Comparison of ENCODE assay signal across 8 mouse cellular contexts in the genomic region with DNA sequence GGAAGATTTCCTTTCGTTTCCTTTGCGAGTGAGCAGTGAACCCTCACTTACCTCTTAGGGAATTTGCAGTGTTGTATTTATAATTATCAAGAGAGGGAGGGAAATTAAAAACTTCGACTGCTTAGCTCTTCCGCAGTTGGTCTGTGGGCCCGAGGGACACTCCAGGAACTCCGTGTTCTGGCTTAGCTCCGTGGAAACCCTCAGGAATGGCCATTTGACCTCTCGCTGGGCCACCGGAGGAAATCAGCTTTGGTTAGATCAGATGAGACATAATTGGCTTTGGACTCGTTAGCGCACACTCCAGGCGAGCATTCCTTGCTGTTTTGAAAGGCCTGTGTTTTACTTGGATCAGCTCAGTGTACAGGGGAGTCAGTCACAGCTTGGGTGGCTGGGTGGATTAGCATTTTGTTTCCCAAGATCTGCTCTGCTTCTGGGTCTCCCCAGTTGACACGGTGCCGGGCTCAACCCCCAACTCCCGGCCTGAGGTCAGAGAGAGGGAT.
DNase-seq lines count a peak whose midpoint lies in the region; ATAC-seq and TF ChIP-seq lines count a peak whose summit lies in the region.

No protein-coding gene starts in this region.

- H3K4me2 ChIP-seq in intestine, postnatal 0 days (replicated peaks; ENCODE audit: low read depth) = peak overlapping the region; percentile 47
- H3K4me2 ChIP-seq in liver, postnatal 0 days (ENCODE audit: low read depth, low read length) = peak overlapping the region; percentile 55

- no peak for TF ChIP-seq EP300 in liver, postnatal 0 days (IDR thresholded peaks at IDR 0.05; ENCODE audit: low read depth)

- no peak for ATAC-seq in intestine, postnatal 0 days
- no peak for ATAC-seq in liver, postnatal 0 days

- no peak for TF ChIP-seq CTCF in intestine, postnatal 0 days (IDR thresholded peaks at IDR 0.05; ENCODE audit: low read depth)
- TF ChIP-seq CTCF in liver, postnatal 0 days (IDR thresholded peaks at IDR 0.05; ENCODE audit: low read depth) = no peak

- no peaks in the 10 kb centered on the region for H3K9me3 ChIP-seq in intestine, postnatal 0 days (ENCODE audit: control insufficient read depth)
- H3K9me3 ChIP-seq in liver, postnatal 0 days (ENCODE audit: low read length) = no peaks in the 10 kb centered on the region

- peak; percentile 44 for DNase-seq in embryo, embryonic 10 days (ENCODE audit: low spot score)
- no peak for DNase-seq in embryo, embryonic 9.5 days (ENCODE audit: extremely low spot score)
- peak; percentile 14 to 19 for DNase-seq in cerebellum, postnatal 14 days
- DNase-seq in heart, adult 18-20 months = peak; percentile 63 to 82
- no peak for DNase-seq in liver, postnatal 0 days
- DNase-seq in retina, postnatal 1 day = peak; percentile 82
- no peak for DNase-seq in thymus, postnatal 10 days (ENCODE audit: low spot score in 2 of 2)

- H3K4me1 ChIP-seq in intestine, postnatal 0 days (replicated peaks; ENCODE audit: control insufficient read depth, insufficient read depth, low read length) = no peaks in the 10 kb centered on the region
- no peaks in the 10 kb centered on the region for H3K4me1 ChIP-seq in liver, postnatal 0 days (ENCODE audit: insufficient read depth)

- peak overlapping the region; percentile 13; the same call in 1 of the 2 replicates for H3K4me3 ChIP-seq in intestine, postnatal 0 days (ENCODE audit: low read depth, low read length)
- 0 out of 2 replicates have a peak overlapping the region, but pooled peaks have one; percentile 15 for H3K4me3 ChIP-seq in liver, postnatal 0 days (ENCODE audit: low read depth, low read length)

- H3K36me3 ChIP-seq in intestine, postnatal 0 days (ENCODE audit: control insufficient read depth, insufficient read depth) = no peaks in the 10 kb centered on the region
- no peaks in the 10 kb centered on the region for H3K36me3 ChIP-seq in liver, postnatal 0 days (replicated peaks; ENCODE audit: insufficient read depth, low read length)

- H3K9ac ChIP-seq in intestine, postnatal 0 days (ENCODE audit: low read depth, low read length) = no peak overlapping the region
- H3K9ac ChIP-seq in liver, postnatal 0 days (replicated peaks) = no peak overlapping the region

- 39% methylated on average over 15 of the region's 15 CpGs for WGBS in intestine, postnatal 0 days
- WGBS in liver, postnatal 0 days (ENCODE audit: insufficient replicate concordance) = 51% methylated on average over 15 of the region's 15 CpGs

- H3K27ac ChIP-seq in intestine, postnatal 0 days (ENCODE audit: low read depth, low read length) = no peak overlapping the region
- H3K27ac ChIP-seq in liver, postnatal 0 days (ENCODE audit: low read depth) = no peak overlapping the region

- no peaks in the 10 kb centered on the region for H3K27me3 ChIP-seq in intestine, postnatal 0 days (replicated peaks; ENCODE audit: control insufficient read depth, insufficient read depth, low read length)
- H3K27me3 ChIP-seq in liver, postnatal 0 days (ENCODE audit: insufficient read depth, low read length) = no peaks in the 10 kb centered on the region

Comparison
In these comparisons a context has a peak if more than half of its experiments do, and no peak if none do; other contexts are left out.
1. DNase-seq: peak in embryo, embryonic 10 days (single experiment), cerebellum, postnatal 14 days (2 of 2), heart, adult 18-20 months (2 of 2) and retina, postnatal 1 day (single experiment); none in embryo, embryonic 9.5 days (single experiment), liver, postnatal 0 days (single experiment) and thymus, postnatal 10 days (0 of 2).